Mouse (Mus musculus): ENCODE measurements at regions not wholly inside any gene's neighbourhood (a gene's known extent, or its start where the extent isn't known, plus 50 kb on each side); places are given as distances from the start of the nearest gene placed in this dataset.

DNA sequence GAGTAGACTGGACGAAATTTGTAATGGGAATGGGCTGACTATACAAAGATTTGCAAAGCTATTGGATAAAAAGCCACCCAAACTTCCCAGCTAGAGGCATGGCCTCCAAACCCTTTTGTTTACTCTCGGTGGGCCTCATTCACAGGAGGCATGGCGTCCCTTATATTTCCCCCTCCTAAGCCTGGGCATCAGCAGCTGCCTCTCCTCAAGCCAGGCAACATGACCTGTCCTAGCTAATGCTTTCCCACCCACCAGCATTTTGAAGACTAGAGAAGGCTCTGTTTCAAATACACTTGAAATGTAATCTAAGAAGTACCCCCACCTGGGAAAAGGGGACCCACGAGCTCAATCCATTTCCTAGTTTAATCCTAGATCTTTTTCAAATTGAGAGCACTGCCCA, 398.7 kb downstream of the Gsdmc2 start:
- Histone ChIP-seq H3K36me3 (ENCODE audit: control insufficient read depth in 1 of 2, insufficient read depth in 2 of 2, low read length in 2 of 2) (no peaks in the 10 kb centered on the region), H3K4me1 (ENCODE audit: control insufficient read depth in 1 of 2, insufficient read depth in 2 of 2, low read length in 2 of 2) (no peaks in the 10 kb centered on the region), H3K9me3 (replicated peaks; ENCODE audit: insufficient read depth, low read length) (no peaks in the 10 kb centered on the region), H3K79me2 (ENCODE audit: control insufficient read depth, insufficient read depth, low read length, poor library complexity) (no peaks in the 10 kb centered on the region), H3K27ac (ENCODE audit: control insufficient read depth, low read depth, low read length) (no peak overlapping the region), H3K27me3 (ENCODE audit: control insufficient read depth in 1 of 2, insufficient read depth in 2 of 2, low read length in 2 of 2) (no peaks in the 10 kb centered on the region), H3K9ac (ENCODE audit: control insufficient read depth, low read depth, low read length, poor library complexity, severe bottlenecking) (no peak overlapping the region), H3K4me3 (ENCODE audit: control insufficient read depth in 1 of 2, insufficient read depth in 1 of 2, low read depth in 2 of 2, low read length in 2 of 2) (no peak overlapping the region)
- no peak for DNase-seq (ENCODE audit: low read depth, low spot score)
- TF ChIP-seq E2F4 (IDR thresholded peaks at IDR 0.05; ENCODE audit: borderline replicate concordance, low read depth, low read length) (no peak), ZC3H11A (IDR thresholded peaks at IDR 0.05; ENCODE audit: low read depth, low read length) (no peak), MYB (IDR thresholded peaks at IDR 0.05; ENCODE audit: low read depth, low read length) (no peak), BHLHE40 (IDR thresholded peaks at IDR 0.05; ENCODE audit: borderline replicate concordance, low read depth, low read length) (no peak), GABPA (IDR thresholded peaks at IDR 0.05; ENCODE audit: low read depth, low read length) (no peak), ELF1 (IDR thresholded peaks at IDR 0.05; ENCODE audit: low read depth, low read length) (no peak), POLR2AphosphoS2 (IDR thresholded peaks at IDR 0.05; ENCODE audit: low read length) (no peak), UBTF (IDR thresholded peaks at IDR 0.05; ENCODE audit: borderline replicate concordance, insufficient read depth, low read depth, low read length) (no peak), USF2 (IDR thresholded peaks at IDR 0.05; ENCODE audit: borderline replicate concordance in 1 of 2, insufficient read depth in 1 of 2, low read depth in 1 of 2, low read length in 2 of 2) (no peak), CTCF (IDR thresholded peaks at IDR 0.05 in 2 of 3, conservative IDR thresholded peaks at IDR 0.05 in 1 of 3; ENCODE audit: control insufficient read depth in 1 of 3, insufficient read depth in 1 of 3, low read depth in 2 of 3, low read length in 3 of 3, poor library complexity in 1 of 3, severe bottlenecking in 1 of 3) (no peak), MAFK (IDR thresholded peaks at IDR 0.05; ENCODE audit: borderline replicate concordance, low read depth, low read length) (no peak), MAZ (IDR thresholded peaks at IDR 0.05; ENCODE audit: low read depth, low read length) (no peak), USF1 (IDR thresholded peaks at IDR 0.05; ENCODE audit: low read depth, low read length) (no peak), KAT2A (conservative IDR thresholded peaks at IDR 0.05; ENCODE audit: low read depth, low read length) (no peak), GATA1 (IDR thresholded peaks at IDR 0.05; ENCODE audit: low read depth, low read length) (no peak), JUND (IDR thresholded peaks at IDR 0.05; ENCODE audit: low read depth, low read length) (no peak), POLR2A (IDR thresholded peaks at IDR 0.05; ENCODE audit: control insufficient read depth in 1 of 2, insufficient read depth in 1 of 2, low read depth in 1 of 2, low read length in 2 of 2, poor library complexity in 1 of 2) (no peak), SIN3A (IDR thresholded peaks at IDR 0.05; ENCODE audit: low read length) (no peak), ZKSCAN1 (IDR thresholded peaks at IDR 0.05; ENCODE audit: low read depth, low read length) (no peak), HCFC1 (IDR thresholded peaks at IDR 0.05; ENCODE audit: low read depth, low read length) (no peak)

GRCm38 (mm10) chr15:63445016-63445415, 400.0 kb downstream of the Gsdmc2 start:
- Histone ChIP-seq H3K36me3 (ENCODE audit: control insufficient read depth in 1 of 2, insufficient read depth in 2 of 2, low read length in 2 of 2) (no peaks in the 10 kb centered on the region), H3K9ac (ENCODE audit: control insufficient read depth, low read depth, low read length, poor library complexity, severe bottlenecking) (no peak overlapping the region), H3K27ac (ENCODE audit: control insufficient read depth, low read depth, low read length) (no peak overlapping the region), H3K4me3 (ENCODE audit: control insufficient read depth in 1 of 2, insufficient read depth in 1 of 2, low read depth in 2 of 2, low read length in 2 of 2) (no peak overlapping the region), H3K27me3 (ENCODE audit: control insufficient read depth in 1 of 2, insufficient read depth in 2 of 2, low read length in 2 of 2) (no peaks in the 10 kb centered on the region), H3K79me2 (ENCODE audit: control insufficient read depth, insufficient read depth, low read length, poor library complexity) (no peaks in the 10 kb centered on the region), H3K9me3 (replicated peaks; ENCODE audit: insufficient read depth, low read length) (no peaks in the 10 kb centered on the region), H3K4me1 (ENCODE audit: control insufficient read depth in 1 of 2, insufficient read depth in 2 of 2, low read length in 2 of 2) (no peaks in the 10 kb centered on the region)
- DNase-seq (ENCODE audit: low read depth, low spot score), result no peak
- TF ChIP-seq ZC3H11A (IDR thresholded peaks at IDR 0.05; ENCODE audit: low read depth, low read length) (no peak), MXI1 (IDR thresholded peaks at IDR 0.05; ENCODE audit: low read depth, low read length) (no peak), MAFK (IDR thresholded peaks at IDR 0.05; ENCODE audit: borderline replicate concordance, low read depth, low read length) (no peak), RAD21 (IDR thresholded peaks at IDR 0.05; ENCODE audit: low read depth, low read length) (no peak), GATA1 (IDR thresholded peaks at IDR 0.05; ENCODE audit: low read depth, low read length) (no peak)
